Mouse (Mus musculus) limb, embryonic 11.5 days (tissue): ENCODE results near the gene Zdhhc14. TPM values are rescaled to one million over a fixed set of nuclear protein-coding genes. Genes with fewer than 3 reads are reported as not detected.

Experiments used
- ATAC-seq: fragments of 200-750 bp; cut with Nextera tagmentation; 2 replicates; pipeline ENCODE4 v1.8.0; 2017; ENCODE audit warnings: low read depth; ENCODE audit not compliant: insufficient number of reproducible peaks, low FRiP score, low TSS enrichment
- DNase-seq: peaks from one replicate; pipeline ENCODE4 v3.0.0-alpha.2; 2015; ENCODE audit warnings: low spot score
- H3K27ac ChIP-seq: fragments of 300-500 bp; sonication (generic); replicated peaks from 2 replicates; pipeline ENCODE4 v1.5.1; 2014; ENCODE audit warnings: low read depth, mild to moderate bottlenecking, low read length
- H3K27me3 ChIP-seq: fragments of 300-500 bp; sonication (generic); 2 replicates; pipeline ENCODE4 v1.6.1; 2014; ENCODE audit warnings: mild to moderate bottlenecking, low read length, mixed read lengths; ENCODE audit not compliant: control insufficient read depth, insufficient read depth
- H3K36me3 ChIP-seq: fragments of 300-500 bp; sonication (generic); 2 replicates; pipeline ENCODE4 v1.6.1; 2014; ENCODE audit warnings: mild to moderate bottlenecking, low read length, moderate library complexity, mixed read lengths; ENCODE audit not compliant: control insufficient read depth, insufficient read depth
- H3K4me1 ChIP-seq: fragments of 300-500 bp; sonication (generic); 2 replicates; pipeline ENCODE4 v1.6.1; 2014; ENCODE audit warnings: low read length, mixed read lengths; ENCODE audit not compliant: control insufficient read depth, insufficient read depth
- H3K4me2 ChIP-seq: fragments of 300-500 bp; sonication (generic); 2 replicates; pipeline ENCODE4 v1.6.1; 2014; ENCODE audit warnings: low read depth, mild to moderate bottlenecking, moderate library complexity; ENCODE audit not compliant: severe bottlenecking
- H3K4me3 ChIP-seq: fragments of 300-500 bp; sonication (generic); 2 replicates; pipeline ENCODE4 v1.5.1; 2014; ENCODE audit warnings: low read depth, low read length
- H3K9ac ChIP-seq: fragments of 300-500 bp; sonication (generic); 2 replicates; pipeline ENCODE4 v1.6.1; 2014; ENCODE audit warnings: mild to moderate bottlenecking, low read length
- H3K9me3 ChIP-seq: fragments of 300-500 bp; sonication (generic); 2 replicates; pipeline ENCODE4 v1.6.1; 2016; ENCODE audit warnings: low read length; ENCODE audit not compliant: control insufficient read depth
- WGBS: fragments of 180-500 bp; shearing (Covaris S2); extraction: QIAGEN DNeasy Blood & Tissue Kit; methylation state at CpG from one replicate; pipeline ENCODE4 v1.1.7; 2014; 5-methylcytosine and 5-hydroxymethylcytosine counted together
- polyA plus RNA-seq: library from polyadenylated mRNA; unstranded; fragments of >200 nt; fragmentation: Nextera tagmentation; extraction: Ambion mirVana; gene quantifications from 2 replicates; pipeline ENCODE4 v1.2.1, GENCODE M21; 2014

Gene Zdhhc14
- polyA plus RNA-seq, 1 experiment from 2014 or later: 1.4 TPM

- Histone ChIP-seq H3K27me3 (no peaks in the 10 kb centered on the region), H3K27ac (no peak overlapping the region), H3K4me3 (no peak overlapping the region), H3K36me3 (no peaks in the 10 kb centered on the region), H3K9me3 (no peaks in the 10 kb centered on the region), H3K4me1 (peaks cover 6% of the 10 kb centered on the region), H3K4me2 (no peak overlapping the region), H3K9ac (no peak overlapping the region)
- WGBS: 68% methylated on average over 6 of the region's 6 CpGs
- ATAC-seq (no peak), DNase-seq (no peak)
Measured at GRCm38 (mm10) chr17:5768164-5768705, 275.9 kb downstream of the Zdhhc14 start.

GRCm38 (mm10) chr17:5768810-5769520 lies 276.6 kb downstream of the Zdhhc14 start:
- Histone ChIP-seq H3K9ac (no peak overlapping the region), H3K27ac (no peak overlapping the region; the same call in 1 of the 2 replicates), H3K27me3 (no peaks in the 10 kb centered on the region), H3K9me3 (no peaks in the 10 kb centered on the region), H3K4me1 (peaks cover 6% of the 10 kb centered on the region), H3K36me3 (no peaks in the 10 kb centered on the region), H3K4me2 (no peak overlapping the region), H3K4me3 (no peak overlapping the region)
- no peak for DNase-seq
- 83% methylated on average over 9 of the region's 9 CpGs for WGBS
- no peak for ATAC-seq

GRCm38 (mm10) chr17:5769776-5770175 lies 277.4 kb downstream of the Zdhhc14 start:
- no peaks in the 10 kb centered on the region for H3K9me3 ChIP-seq
- peak overlapping the region; percentile 42 for H3K4me2 ChIP-seq
- no peaks in the 10 kb centered on the region for H3K27me3 ChIP-seq
- ATAC-seq (no peak), DNase-seq (no peak)
- no peaks in the 10 kb centered on the region for H3K36me3 ChIP-seq
- 57% methylated on average over 7 of the region's 7 CpGs for WGBS
- H3K4me3 ChIP-seq: no peak overlapping the region
- H3K27ac ChIP-seq: peak overlapping the region; percentile 91
- H3K9ac ChIP-seq: peak overlapping the region; percentile 43; the same call in 1 of the 2 replicates
- H3K4me1 ChIP-seq: peaks cover 6% of the 10 kb centered on the region

GRCm38 (mm10) chr17:5770265-5771249 lies 278.2 kb downstream of the Zdhhc14 start:
- H3K4me2 ChIP-seq: peak overlapping the region; percentile 42
- no peaks in the 10 kb centered on the region for H3K27me3 ChIP-seq
- DNase-seq (peak; percentile 83), ATAC-seq (peak; percentile 93)
- peak overlapping the region; percentile 43; the same call in 1 of the 2 replicates for H3K9ac ChIP-seq
- H3K9me3 ChIP-seq: no peaks in the 10 kb centered on the region
- peaks cover 6% of the 10 kb centered on the region for H3K4me1 ChIP-seq
- H3K36me3 ChIP-seq: no peaks in the 10 kb centered on the region
- H3K27ac ChIP-seq: peak overlapping the region; percentile 91
- 15% methylated on average over 22 of the region's 22 CpGs for WGBS
- H3K4me3 ChIP-seq: no peak overlapping the region

- H3K36me3 ChIP-seq: no peaks in the 10 kb centered on the region
- ATAC-seq (no peak), DNase-seq (no peak)
- H3K4me2 ChIP-seq: no peak overlapping the region
- no peak overlapping the region for H3K4me3 ChIP-seq
- WGBS: 76% methylated on average over 5 of the region's 5 CpGs
- H3K4me1 ChIP-seq: no peaks in the 10 kb centered on the region
- H3K9me3 ChIP-seq: no peaks in the 10 kb centered on the region
- H3K27ac ChIP-seq: no peak overlapping the region
- no peaks in the 10 kb centered on the region for H3K27me3 ChIP-seq
- H3K9ac ChIP-seq: no peak overlapping the region
Measured at GRCm38 (mm10) chr17:5780213-5780975, 288.0 kb downstream of the Zdhhc14 start.

GRCm38 (mm10) chr17:5785238-5785637 lies 292.9 kb downstream of the Zdhhc14 start:
- ATAC-seq (no peak), DNase-seq (no peak)
- no peak overlapping the region for H3K4me2 ChIP-seq
- H3K27me3 ChIP-seq: no peaks in the 10 kb centered on the region
- WGBS: 63% methylated on average over 2 of the region's 2 CpGs
- H3K4me1 ChIP-seq: no peaks in the 10 kb centered on the region
- H3K9me3 ChIP-seq: no peaks in the 10 kb centered on the region
- H3K9ac ChIP-seq: no peak overlapping the region
- H3K27ac ChIP-seq: no peak overlapping the region
- H3K4me3 ChIP-seq: no peak overlapping the region
- no peaks in the 10 kb centered on the region for H3K36me3 ChIP-seq

- Histone ChIP-seq H3K36me3 (no peaks in the 10 kb centered on the region; the same call in 1 of the 2 replicates), H3K9me3 (no peaks in the 10 kb centered on the region), H3K27me3 (no peaks in the 10 kb centered on the region), H3K9ac (no peak overlapping the region), H3K4me3 (no peak overlapping the region), H3K27ac (no peak overlapping the region), H3K4me2 (no peak overlapping the region), H3K4me1 (no peaks in the 10 kb centered on the region)
- 91% methylated on average over 12 of the region's 12 CpGs for WGBS
- ATAC-seq (no peak), DNase-seq (no peak)
Measured at GRCm38 (mm10) chr17:5792164-5792791, 299.9 kb downstream of the Zdhhc14 start.
